Mouse (Mus musculus): ENCODE data around the gene D8Ertd738e. TPM values are rescaled to one million over a fixed set of nuclear protein-coding genes. Genes with fewer than 3 reads are reported as not detected.

The D8Ertd738e gene
- polyA plus RNA-seq, 1 experiment from 2014 or later, result 380 TPM

DNA sequence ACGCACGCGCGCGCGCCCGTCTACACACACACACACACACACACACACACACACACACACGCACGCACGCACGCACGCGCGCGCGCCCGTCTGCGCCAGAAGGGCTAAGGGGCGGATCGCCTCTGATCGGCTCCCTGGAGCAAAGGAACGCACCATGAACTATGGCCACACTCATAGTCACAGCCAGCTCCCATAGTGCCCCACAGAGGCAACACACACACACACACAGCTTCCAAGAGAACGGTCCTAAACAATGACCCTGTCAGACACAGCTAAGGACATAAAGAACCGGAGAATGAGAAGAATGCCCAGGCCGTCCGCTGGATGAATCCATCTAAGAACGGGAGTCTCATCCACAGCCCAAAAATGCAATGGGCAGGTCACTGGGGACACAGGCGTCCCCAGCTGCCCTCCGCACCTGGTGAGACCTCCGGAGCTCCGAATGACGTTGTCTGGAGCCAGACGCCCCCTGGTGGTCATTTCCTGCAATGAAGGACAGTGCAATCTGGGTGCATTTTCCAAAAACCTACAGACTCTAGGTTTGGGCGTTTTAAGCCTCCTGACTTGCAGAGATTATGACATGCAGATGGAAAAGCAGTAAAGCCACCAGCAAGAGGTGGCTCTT lies 39.2 kb downstream of the D8Ertd738e start:
- ATAC-seq (replicated peaks; ENCODE audit: low FRiP score, low TSS enrichment, low read depth) (peak; percentile 50), DNase-seq (ENCODE audit: low spot score) (peak; percentile 96)
- peak overlapping the region; percentile 11; the same call in 1 of the 2 replicates for H3K4me2 ChIP-seq (ENCODE audit: low read length)
- no peak overlapping the region for H3K4me3 ChIP-seq (ENCODE audit: low read depth, low read length)
- no peaks in the 10 kb centered on the region for H3K9me3 ChIP-seq (ENCODE audit: control insufficient read depth, low read length)
- 60% methylated on average over 34 of the region's 34 CpGs for WGBS
- peaks cover 20% of the 10 kb centered on the region for H3K4me1 ChIP-seq (replicated peaks; ENCODE audit: control insufficient read depth, insufficient read depth, low read length)
- no peaks in the 10 kb centered on the region for H3K27me3 ChIP-seq (replicated peaks; ENCODE audit: control insufficient read depth, insufficient read depth, low read length)
- H3K36me3 ChIP-seq (ENCODE audit: control insufficient read depth, insufficient read depth, low read length), result peaks cover 76% of the 10 kb centered on the region
- no peak overlapping the region for H3K9ac ChIP-seq (ENCODE audit: low read length)
- H3K27ac ChIP-seq (ENCODE audit: low read depth), result no peak overlapping the region

DNA sequence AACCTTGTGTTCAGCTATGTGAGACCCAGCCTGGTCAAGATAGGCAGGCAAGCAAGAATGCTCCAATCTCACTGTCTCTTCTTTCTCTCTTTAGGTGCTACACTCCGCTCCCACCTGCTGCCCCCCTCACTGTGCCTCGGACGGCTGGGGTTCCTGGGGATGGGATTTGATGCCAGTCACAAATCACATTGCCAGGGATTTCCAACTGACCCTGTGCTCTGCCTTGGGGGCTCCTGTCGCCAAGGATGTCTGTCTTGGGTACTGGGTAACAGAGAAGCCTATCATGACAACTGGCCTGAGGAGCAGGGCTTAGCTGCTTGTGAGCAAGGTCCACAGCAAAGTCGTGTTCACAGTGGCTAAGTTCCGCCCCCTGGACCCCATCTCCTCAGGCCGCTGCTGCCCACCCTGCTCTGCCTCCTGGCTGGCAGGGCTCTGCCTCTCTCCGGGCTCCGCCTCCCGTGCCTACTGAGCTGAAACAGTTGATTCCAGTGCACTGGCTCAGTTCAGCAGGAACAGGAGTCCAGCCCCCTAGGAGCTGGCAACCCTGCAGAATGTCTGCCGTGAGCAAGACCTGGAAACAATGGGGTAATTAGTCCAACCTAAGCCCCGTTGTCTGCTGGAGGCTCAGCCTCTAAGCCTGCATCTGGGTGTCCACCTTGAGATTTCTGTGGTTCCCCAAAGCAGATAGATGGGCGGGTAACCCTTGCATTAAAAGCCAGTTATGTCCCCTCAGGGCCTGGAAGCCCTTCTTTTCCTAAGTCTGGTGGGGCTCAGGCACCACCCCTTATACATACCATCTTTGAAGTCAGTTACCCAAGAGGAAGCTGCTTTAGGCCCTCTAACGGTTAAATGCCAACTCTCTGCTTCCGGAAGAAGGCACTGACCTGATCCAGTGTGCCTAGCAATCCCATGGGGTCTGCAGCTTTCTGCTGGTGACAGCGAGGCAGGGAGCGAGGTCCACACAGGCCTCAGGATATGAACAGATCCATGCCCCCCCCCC lies 40.8 kb downstream of the D8Ertd738e start:
- no peak overlapping the region for H3K4me2 ChIP-seq (ENCODE audit: low read length)
- 63% methylated on average over 17 of the region's 17 CpGs for WGBS

GRCm38 (mm10) chr8:84207811-84208210 lies 41.7 kb downstream of the D8Ertd738e start:
- H3K9ac ChIP-seq (ENCODE audit: low read length), result no peak overlapping the region
- no peaks in the 10 kb centered on the region for H3K27me3 ChIP-seq (replicated peaks; ENCODE audit: control insufficient read depth, insufficient read depth, low read length)
- peak overlapping the region; percentile 51 for H3K27ac ChIP-seq (ENCODE audit: low read depth)
- H3K4me3 ChIP-seq (ENCODE audit: low read depth, low read length), result no peak overlapping the region
- no peak for DNase-seq (ENCODE audit: low spot score)
- no peaks in the 10 kb centered on the region for H3K9me3 ChIP-seq (ENCODE audit: control insufficient read depth, low read length)
- peaks cover 30% of the 10 kb centered on the region for H3K4me1 ChIP-seq (replicated peaks; ENCODE audit: control insufficient read depth, insufficient read depth, low read length)
- peaks cover 55% of the 10 kb centered on the region for H3K36me3 ChIP-seq (ENCODE audit: control insufficient read depth, insufficient read depth, low read length)
- H3K4me2 ChIP-seq (ENCODE audit: low read length), result no peak overlapping the region
- ATAC-seq (replicated peaks; ENCODE audit: low FRiP score, low TSS enrichment, low read depth), result no peak
- whole genome bisulfite sequencing, result 52% methylated on average over 7 of the region's 7 CpGs

More for the DNA sequence above, 40.8 kb downstream of the D8Ertd738e start:
- Histone ChIP-seq H3K36me3 (ENCODE audit: control insufficient read depth, insufficient read depth, low read length) (peaks cover 63% of the 10 kb centered on the region), H3K4me3 (ENCODE audit: low read depth, low read length) (no peak overlapping the region), H3K4me1 (replicated peaks; ENCODE audit: control insufficient read depth, insufficient read depth, low read length) (peaks cover 24% of the 10 kb centered on the region), H3K9me3 (ENCODE audit: control insufficient read depth, low read length) (no peaks in the 10 kb centered on the region), H3K27me3 (replicated peaks; ENCODE audit: control insufficient read depth, insufficient read depth, low read length) (no peaks in the 10 kb centered on the region), H3K27ac (ENCODE audit: low read depth) (peak overlapping the region; percentile 51), H3K9ac (ENCODE audit: low read length) (no peak overlapping the region)
- DNase-seq (ENCODE audit: low spot score) (no peak), ATAC-seq (replicated peaks; ENCODE audit: low FRiP score, low TSS enrichment, low read depth) (no peak)

DNA sequence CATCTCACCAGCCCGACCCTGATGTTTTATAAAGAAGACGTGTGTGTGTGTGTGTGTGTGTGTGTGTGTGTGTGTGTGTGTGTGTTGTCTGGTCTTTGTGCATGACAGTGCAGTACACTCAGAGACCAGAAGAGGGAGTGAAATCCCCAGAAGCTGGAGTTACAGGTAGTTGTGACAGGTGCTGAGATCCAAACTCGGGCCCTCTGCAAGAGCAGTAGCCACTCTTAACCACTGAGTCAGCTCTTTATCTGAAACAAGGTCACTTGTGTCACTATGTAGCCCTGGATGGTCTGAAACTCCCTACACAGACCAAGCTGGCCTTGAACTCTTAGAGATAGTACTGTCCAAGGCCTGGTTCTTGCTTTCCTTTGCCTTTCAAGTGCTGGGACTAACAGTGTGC lies 42.9 kb downstream of the D8Ertd738e start:
- WGBS, result 89% methylated on average over 3 of the region's 3 CpGs
- H3K4me1 ChIP-seq (replicated peaks; ENCODE audit: control insufficient read depth, insufficient read depth, low read length), result peaks cover 42% of the 10 kb centered on the region
- no peak for DNase-seq (ENCODE audit: low spot score)

GRCm38 (mm10) chr8:84205073-84205472 lies 44.4 kb downstream of the D8Ertd738e start:
- Histone ChIP-seq H3K4me3 (ENCODE audit: low read depth, low read length) (no peak overlapping the region), H3K27ac (ENCODE audit: low read depth) (no peak overlapping the region), H3K9me3 (ENCODE audit: control insufficient read depth, low read length) (no peaks in the 10 kb centered on the region), H3K36me3 (ENCODE audit: control insufficient read depth, insufficient read depth, low read length) (peaks cover 31% of the 10 kb centered on the region), H3K9ac (ENCODE audit: low read length) (no peak overlapping the region), H3K27me3 (replicated peaks; ENCODE audit: control insufficient read depth, insufficient read depth, low read length) (no peaks in the 10 kb centered on the region), H3K4me1 (replicated peaks; ENCODE audit: control insufficient read depth, insufficient read depth, low read length) (peaks cover 52% of the 10 kb centered on the region), H3K4me2 (ENCODE audit: low read length) (no peak overlapping the region)
- DNase-seq (ENCODE audit: low spot score), result no peak
- ATAC-seq (replicated peaks; ENCODE audit: low FRiP score, low TSS enrichment, low read depth), result no peak
- WGBS, result 95% methylated on average over 5 of the region's 5 CpGs

More for the DNA sequence above, 42.9 kb downstream of the D8Ertd738e start:
- no peak overlapping the region for H3K4me3 ChIP-seq (ENCODE audit: low read depth, low read length)
- no peak for ATAC-seq (replicated peaks; ENCODE audit: low FRiP score, low TSS enrichment, low read depth)
- peaks cover 43% of the 10 kb centered on the region for H3K36me3 ChIP-seq (ENCODE audit: control insufficient read depth, insufficient read depth, low read length)
- H3K4me2 ChIP-seq (ENCODE audit: low read length), result no peak overlapping the region
- H3K9me3 ChIP-seq (ENCODE audit: control insufficient read depth, low read length), result no peaks in the 10 kb centered on the region
- peak overlapping the region; percentile 51 for H3K27ac ChIP-seq (ENCODE audit: low read depth)
- no peaks in the 10 kb centered on the region for H3K27me3 ChIP-seq (replicated peaks; ENCODE audit: control insufficient read depth, insufficient read depth, low read length)
- H3K9ac ChIP-seq (ENCODE audit: low read length), result no peak overlapping the region

GRCm38 (mm10) chr8:84203975-84204772 lies 45.3 kb downstream of the D8Ertd738e start:
- H3K4me3 ChIP-seq (ENCODE audit: low read depth, low read length), result peak overlapping the region; percentile 71
- no peaks in the 10 kb centered on the region for H3K9me3 ChIP-seq (ENCODE audit: control insufficient read depth, low read length)
- WGBS, result 48% methylated on average over 13 of the region's 13 CpGs
- H3K36me3 ChIP-seq (ENCODE audit: control insufficient read depth, insufficient read depth, low read length), result peaks cover 23% of the 10 kb centered on the region
- peak overlapping the region; percentile 91 for H3K27ac ChIP-seq (ENCODE audit: low read depth)
- DNase-seq (ENCODE audit: low spot score) (no peak), ATAC-seq (replicated peaks; ENCODE audit: low FRiP score, low TSS enrichment, low read depth) (no peak)
- H3K9ac ChIP-seq (ENCODE audit: low read length), result peak overlapping the region; percentile 66
- H3K4me2 ChIP-seq (ENCODE audit: low read length), result peak overlapping the region; percentile 95
- H3K27me3 ChIP-seq (replicated peaks; ENCODE audit: control insufficient read depth, insufficient read depth, low read length), result no peaks in the 10 kb centered on the region
- H3K4me1 ChIP-seq (replicated peaks; ENCODE audit: control insufficient read depth, insufficient read depth, low read length), result peaks cover 59% of the 10 kb centered on the region

- peak; percentile 38 for ATAC-seq (replicated peaks; ENCODE audit: low FRiP score, low TSS enrichment, low read depth)
- DNase-seq (ENCODE audit: low spot score), result peak; percentile 88
- Histone ChIP-seq H3K9ac (ENCODE audit: low read length) (peak overlapping the region; percentile 66), H3K27me3 (replicated peaks; ENCODE audit: control insufficient read depth, insufficient read depth, low read length) (no peaks in the 10 kb centered on the region), H3K4me3 (ENCODE audit: low read depth, low read length) (peak overlapping the region; percentile 71), H3K4me1 (replicated peaks; ENCODE audit: control insufficient read depth, insufficient read depth, low read length) (peaks cover 63% of the 10 kb centered on the region), H3K9me3 (ENCODE audit: control insufficient read depth, low read length) (no peaks in the 10 kb centered on the region), H3K4me2 (ENCODE audit: low read length) (peak overlapping the region; percentile 95), H3K27ac (ENCODE audit: low read depth) (peak overlapping the region; percentile 91), H3K36me3 (ENCODE audit: control insufficient read depth, insufficient read depth, low read length) (peaks cover 15% of the 10 kb centered on the region)
- WGBS, result 9% methylated on average over 34 of the region's 34 CpGs
Measured at GRCm38 (mm10) chr8:84202938-84203917, 46.3 kb downstream of the D8Ertd738e start.
